Mouse (Mus musculus): Measurements from ENCODE around the gene Mas1. TPM values are rescaled to one million over a fixed set of nuclear protein-coding genes. Genes with fewer than 3 reads are reported as not detected.

Mas1 gene
- 0.28 and 0.78 TPM in 2 replicates for polyA plus RNA-seq (2015; fragmentation: Nextera tagmentation; extraction: Ambion mirVana)

- Histone ChIP-seq H3K27ac (ENCODE audit: low read length) (no peak within 1 kb of the TSS), H3K4me1 (ENCODE audit: control insufficient read depth, insufficient read depth, low read length) (0 out of 2 replicates have a peak, but pooled peaks cover 4% of the 10 kb centered on the region), H3K27me3 (replicated peaks; ENCODE audit: control insufficient read depth, insufficient read depth, low read length) (0 out of 2 replicates have a peak, but pooled peaks cover 2% of the 10 kb centered on the region), H3K9ac (ENCODE audit: low read depth, low read length) (no peak within 1 kb of the TSS), H3K36me3 (ENCODE audit: control insufficient read depth, insufficient read depth, low read length) (no peaks in the 10 kb centered on the region), H3K9me3 (ENCODE audit: control insufficient read depth, low read length) (no peaks in the 10 kb centered on the region), H3K4me2 (ENCODE audit: low read depth, low read length) (no peak within 1 kb of the TSS), H3K4me3 (ENCODE audit: low read length) (no peak within 1 kb of the TSS)
- 31% methylated on average over 2 of the region's 2 CpGs for WGBS
- no peak for ATAC-seq
Observed at GRCm38 (mm10) chr17:12868043-12868442, at the start of gene Mas1. TSS of gene Mas1 (minus strand) at chr17:12868143.

GRCm38 (mm10) chr17:12916588-12917380 lies 48.8 kb upstream of the Mas1 start:
- no peaks in the 10 kb centered on the region for H3K9me3 ChIP-seq (ENCODE audit: control insufficient read depth, low read length)
- WGBS = under 1% methylated on average over 40 of the region's 40 CpGs
- peaks cover 7% of the 10 kb centered on the region; the same call in 1 of the 2 replicates for H3K36me3 ChIP-seq (ENCODE audit: control insufficient read depth, insufficient read depth, low read length)
- H3K4me3 ChIP-seq (ENCODE audit: low read length) = peak overlapping the region; percentile 95
- H3K27me3 ChIP-seq (replicated peaks; ENCODE audit: control insufficient read depth, insufficient read depth, low read length) = no peaks in the 10 kb centered on the region
- peak overlapping the region; percentile 91 for H3K27ac ChIP-seq (ENCODE audit: low read length)
- H3K4me2 ChIP-seq (ENCODE audit: low read depth, low read length) = peak overlapping the region; percentile 56
- peak; percentile 60 for ATAC-seq
- peaks cover 3% of the 10 kb centered on the region; the same call in 1 of the 2 replicates for H3K4me1 ChIP-seq (ENCODE audit: control insufficient read depth, insufficient read depth, low read length)
- peak overlapping the region; percentile 98 for H3K9ac ChIP-seq (ENCODE audit: low read depth, low read length)

- Histone ChIP-seq H3K4me1 (ENCODE audit: control insufficient read depth, insufficient read depth, low read length) (peaks cover 3% of the 10 kb centered on the region; the same call in 1 of the 2 replicates), H3K27me3 (replicated peaks; ENCODE audit: control insufficient read depth, insufficient read depth, low read length) (no peaks in the 10 kb centered on the region), H3K4me3 (ENCODE audit: low read length) (peak within 1 kb of the TSS; percentile 95), H3K9ac (ENCODE audit: low read depth, low read length) (peak within 1 kb of the TSS; percentile 98), H3K27ac (ENCODE audit: low read length) (peak within 1 kb of the TSS; percentile 91), H3K4me2 (ENCODE audit: low read depth, low read length) (peak within 1 kb of the TSS; percentile 78), H3K9me3 (ENCODE audit: control insufficient read depth, low read length) (no peaks in the 10 kb centered on the region), H3K36me3 (ENCODE audit: control insufficient read depth, insufficient read depth, low read length) (peaks cover 5% of the 10 kb centered on the region; the same call in 1 of the 2 replicates)
- WGBS = under 1% methylated on average over 56 of the region's 56 CpGs
- peak; percentile 100 for ATAC-seq
Observed at GRCm38 (mm10) chr17:12915881-12916583, 48.1 kb upstream of the Mas1 start, which contains the start of gene Mrpl18. TSS of gene Mrpl18 (minus strand) at chr17:12916345.

DNA sequence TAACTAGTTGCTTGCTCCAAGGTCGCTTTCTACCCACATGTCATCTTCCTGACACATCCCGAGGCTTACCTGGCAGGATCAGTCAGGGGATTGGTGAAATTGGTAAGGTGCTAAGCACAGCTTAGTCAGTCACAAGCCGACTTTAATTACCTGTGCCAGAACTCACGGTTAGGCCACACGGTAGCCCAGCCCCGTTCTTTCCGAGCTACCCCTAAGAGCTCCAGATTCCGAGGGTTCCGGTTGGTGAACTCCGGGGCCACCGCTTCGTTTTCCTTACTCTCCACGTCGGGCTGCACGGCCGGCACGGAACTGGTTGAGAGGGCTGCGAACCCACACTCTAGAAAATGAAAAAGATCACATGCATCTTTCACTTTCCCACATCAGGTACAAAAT lies 47.5 kb upstream of the Mas1 start, which contains the start of gene Tcp1:
Gene Tcp1 (plus strand): TSS at position 214 of the 393 bp plus-strand sequence.
- peaks cover 3% of the 10 kb centered on the region; the same call in 1 of the 2 replicates for H3K4me1 ChIP-seq (ENCODE audit: control insufficient read depth, insufficient read depth, low read length)
- H3K36me3 ChIP-seq (ENCODE audit: control insufficient read depth, insufficient read depth, low read length) = peaks cover 5% of the 10 kb centered on the region; the same call in 1 of the 2 replicates
- H3K27me3 ChIP-seq (replicated peaks; ENCODE audit: control insufficient read depth, insufficient read depth, low read length) = no peaks in the 10 kb centered on the region
- peak within 1 kb of the TSS; percentile 98 for H3K9ac ChIP-seq (ENCODE audit: low read depth, low read length)
- H3K4me2 ChIP-seq (ENCODE audit: low read depth, low read length) = peak within 1 kb of the TSS; percentile 78
- ATAC-seq = peak; percentile 17
- peak within 1 kb of the TSS; percentile 95 for H3K4me3 ChIP-seq (ENCODE audit: low read length)
- peak within 1 kb of the TSS; percentile 91 for H3K27ac ChIP-seq (ENCODE audit: low read length)
- no peaks in the 10 kb centered on the region for H3K9me3 ChIP-seq (ENCODE audit: control insufficient read depth, low read length)
- 1% methylated on average over 18 of the region's 18 CpGs for WGBS

DNA sequence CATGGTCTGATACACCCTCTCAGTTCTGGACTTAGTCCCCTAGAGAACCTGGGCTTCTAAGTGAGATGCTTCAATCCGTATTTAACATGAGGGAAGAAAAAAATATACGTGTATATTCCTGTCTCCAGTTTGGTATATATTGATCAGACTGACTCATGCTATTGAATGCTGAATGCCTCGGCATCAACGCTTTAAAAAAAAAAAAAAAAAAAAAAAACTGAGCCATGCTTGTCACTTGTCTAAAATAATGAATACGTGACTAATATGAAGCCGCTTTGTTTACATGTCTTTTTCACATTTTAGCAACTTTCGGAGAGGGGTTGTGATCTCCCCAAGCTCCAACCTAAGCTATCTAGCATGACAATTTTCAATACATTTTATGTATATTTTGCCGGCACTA lies 42.4 kb upstream of the Mas1 start:
- H3K36me3 ChIP-seq (ENCODE audit: control insufficient read depth, insufficient read depth, low read length) = peaks cover 5% of the 10 kb centered on the region; the same call in 1 of the 2 replicates
- no peaks in the 10 kb centered on the region for H3K9me3 ChIP-seq (ENCODE audit: control insufficient read depth, low read length)
- no peak for ATAC-seq
- no peak overlapping the region for H3K4me3 ChIP-seq (ENCODE audit: low read length)
- 87% methylated on average over 8 of the region's 8 CpGs for WGBS
- no peak overlapping the region for H3K27ac ChIP-seq (ENCODE audit: low read length)
- no peak overlapping the region for H3K9ac ChIP-seq (ENCODE audit: low read depth, low read length)
- no peaks in the 10 kb centered on the region for H3K27me3 ChIP-seq (replicated peaks; ENCODE audit: control insufficient read depth, insufficient read depth, low read length)
- H3K4me1 ChIP-seq (ENCODE audit: control insufficient read depth, insufficient read depth, low read length) = peaks cover 3% of the 10 kb centered on the region; the same call in 1 of the 2 replicates
- no peak overlapping the region for H3K4me2 ChIP-seq (ENCODE audit: low read depth, low read length)

DNA sequence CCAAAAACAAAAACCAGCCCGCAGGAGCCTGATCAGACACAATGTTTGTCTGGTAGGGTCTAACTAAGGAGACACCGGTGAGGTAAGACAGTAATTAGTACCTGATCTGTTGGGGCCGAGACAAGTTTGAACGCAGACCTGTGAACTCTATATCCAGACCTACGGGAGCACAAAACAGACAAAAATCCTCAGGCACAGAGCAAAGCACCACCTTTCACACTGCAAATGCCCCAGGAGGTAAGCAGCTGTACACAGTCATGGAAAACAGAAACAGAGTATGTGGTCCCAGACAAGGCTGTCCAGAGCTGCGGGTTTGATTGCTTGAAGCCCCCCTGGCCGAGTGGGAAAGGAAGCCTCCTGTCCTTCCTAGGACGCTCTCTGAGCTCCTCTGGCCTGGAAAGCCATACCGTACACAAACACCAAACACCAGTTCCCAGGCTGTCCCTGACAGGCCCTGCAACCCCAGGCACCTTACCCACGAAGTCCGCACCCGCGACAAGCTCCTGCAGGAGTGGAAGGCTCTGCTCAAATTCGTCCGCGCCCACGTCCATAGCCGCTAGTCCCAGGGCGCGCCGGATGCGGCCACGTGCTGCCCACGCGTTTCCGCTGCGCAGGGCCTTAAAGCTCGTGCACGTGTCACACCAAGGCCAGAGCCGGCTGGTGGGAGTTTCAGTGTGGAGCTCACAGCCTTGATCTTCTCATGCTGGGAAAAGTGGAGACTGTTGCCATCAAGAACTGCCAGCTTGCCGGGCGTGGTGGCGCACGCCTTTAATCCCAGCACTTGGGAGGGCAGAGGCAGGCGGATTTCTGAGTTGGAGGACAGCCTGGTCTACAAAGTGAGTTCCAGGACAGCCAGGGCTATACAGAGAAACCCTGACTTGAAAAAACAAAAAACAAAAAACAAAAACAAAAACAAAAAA lies 41.7 kb upstream of the Mas1 start, which contains the start of gene Pnldc1:
Gene Pnldc1 (minus strand): TSS at position 870 of the 920 bp plus-strand sequence.
- ATAC-seq = no peak
- peaks cover 7% of the 10 kb centered on the region; the same call in 1 of the 2 replicates for H3K36me3 ChIP-seq (ENCODE audit: control insufficient read depth, insufficient read depth, low read length)
- H3K4me1 ChIP-seq (ENCODE audit: control insufficient read depth, insufficient read depth, low read length) = no peaks in the 10 kb centered on the region
- 79% methylated on average over 35 of the region's 35 CpGs for WGBS
- no peak within 1 kb of the TSS for H3K4me3 ChIP-seq (ENCODE audit: low read length)
- no peaks in the 10 kb centered on the region for H3K27me3 ChIP-seq (replicated peaks; ENCODE audit: control insufficient read depth, insufficient read depth, low read length)
- no peaks in the 10 kb centered on the region for H3K9me3 ChIP-seq (ENCODE audit: control insufficient read depth, low read length)
- H3K27ac ChIP-seq (ENCODE audit: low read length) = no peak within 1 kb of the TSS
- H3K4me2 ChIP-seq (ENCODE audit: low read depth, low read length) = no peak within 1 kb of the TSS
- no peak within 1 kb of the TSS for H3K9ac ChIP-seq (ENCODE audit: low read depth, low read length)

DNA sequence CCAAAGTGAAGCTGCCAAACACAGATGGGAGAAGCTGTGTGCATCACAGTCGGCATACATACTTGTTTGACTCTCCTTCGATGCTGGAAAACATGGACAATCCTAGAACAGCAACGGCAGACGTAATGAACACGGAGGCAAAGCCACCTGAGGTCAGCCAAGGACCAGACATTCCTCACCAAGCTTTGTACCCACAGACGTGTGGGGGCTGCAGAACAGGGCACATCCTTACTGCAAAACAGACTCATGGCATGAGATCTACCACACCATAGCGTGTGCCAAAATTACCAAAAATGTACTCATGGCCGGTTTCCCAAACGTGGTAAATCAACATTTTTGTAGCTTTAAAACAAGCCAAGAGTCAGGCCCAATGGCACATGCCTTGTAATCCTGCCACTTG lies 38.5 kb upstream of the Mas1 start:
- no peak overlapping the region for H3K4me3 ChIP-seq (ENCODE audit: low read length)
- no peak overlapping the region for H3K4me2 ChIP-seq (ENCODE audit: low read depth, low read length)
- H3K36me3 ChIP-seq (ENCODE audit: control insufficient read depth, insufficient read depth, low read length) = 0 out of 2 replicates have a peak, but pooled peaks cover 3% of the 10 kb centered on the region
- H3K9me3 ChIP-seq (ENCODE audit: control insufficient read depth, low read length) = no peaks in the 10 kb centered on the region
- no peak overlapping the region for H3K27ac ChIP-seq (ENCODE audit: low read length)
- H3K4me1 ChIP-seq (ENCODE audit: control insufficient read depth, insufficient read depth, low read length) = no peaks in the 10 kb centered on the region
- H3K9ac ChIP-seq (ENCODE audit: low read depth, low read length) = no peak overlapping the region
- 81% methylated on average over 9 of the region's 9 CpGs for WGBS
- ATAC-seq = no peak
- H3K27me3 ChIP-seq (replicated peaks; ENCODE audit: control insufficient read depth, insufficient read depth, low read length) = no peaks in the 10 kb centered on the region

- H3K36me3 ChIP-seq (ENCODE audit: control insufficient read depth, insufficient read depth, low read length) = 0 out of 2 replicates have a peak, but pooled peaks cover 3% of the 10 kb centered on the region
- H3K27ac ChIP-seq (ENCODE audit: low read length) = no peak overlapping the region
- WGBS = 92% methylated on average over 4 of the region's 4 CpGs
- no peak for ATAC-seq
- no peak overlapping the region for H3K4me2 ChIP-seq (ENCODE audit: low read depth, low read length)
- H3K27me3 ChIP-seq (replicated peaks; ENCODE audit: control insufficient read depth, insufficient read depth, low read length) = no peaks in the 10 kb centered on the region
- H3K9me3 ChIP-seq (ENCODE audit: control insufficient read depth, low read length) = no peaks in the 10 kb centered on the region
- H3K4me3 ChIP-seq (ENCODE audit: low read length) = no peak overlapping the region
- H3K4me1 ChIP-seq (ENCODE audit: control insufficient read depth, insufficient read depth, low read length) = no peaks in the 10 kb centered on the region
- no peak overlapping the region for H3K9ac ChIP-seq (ENCODE audit: low read depth, low read length)
Observed at GRCm38 (mm10) chr17:12905810-12906209, 37.9 kb upstream of the Mas1 start.

All from intestine, embryonic 16.5 days (tissue).